Mouse (Mus musculus): ENCODE results near the gene Mcrip2. TPM values are rescaled to one million over a fixed set of nuclear protein-coding genes. Genes with fewer than 3 reads are reported as not detected.
A peak's percentile ranks its signal among the peaks of the same experiment; 100 is the strongest.

The Mcrip2 gene
- total RNA-seq, 2 experiments from 2014 or later: 85.3 to 117 TPM

DNA sequence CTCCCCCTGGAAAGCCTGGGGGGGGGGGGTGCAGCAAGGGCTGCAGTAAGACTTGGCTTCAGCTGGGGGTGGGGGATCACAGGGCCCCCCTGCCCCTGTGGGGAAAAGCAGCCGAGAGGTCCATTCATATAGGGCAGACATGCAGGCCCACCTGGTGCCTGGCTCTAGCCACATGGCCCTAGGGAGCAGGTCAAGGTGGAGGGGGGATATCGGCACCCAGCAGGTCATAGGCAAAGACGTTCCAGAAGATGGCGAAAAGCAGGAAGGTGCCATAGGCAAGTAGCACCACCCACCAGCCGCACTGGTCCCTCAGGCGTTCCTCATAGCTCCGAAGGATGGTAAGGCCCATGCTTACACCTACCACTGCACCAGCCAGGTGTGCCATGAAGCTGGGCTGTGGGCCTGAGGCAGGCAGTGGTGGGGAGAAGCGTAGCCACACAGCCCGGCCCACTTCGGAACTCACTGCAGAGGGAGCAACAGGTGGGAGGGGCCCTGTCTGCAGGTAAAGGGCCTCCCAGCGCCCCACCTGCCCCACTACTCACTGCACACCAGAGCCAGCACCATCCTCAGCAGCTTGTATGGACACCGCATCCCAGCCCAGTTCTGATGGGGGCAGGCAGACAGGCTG, 33.9 kb downstream of the Mcrip2 start:
- intact Hi-C loops (cut with DNase I): loop anchor here (5.0 kb wide), 1 partner anchor 33 kb away; the partner anchor contains the start of gene Mcrip2
- Histone ChIP-seq H3K4me3 (peak overlapping the region; percentile 95), H3K27ac (peak overlapping the region; percentile 99)
- DNase-seq: no peak
- TF ChIP-seq CTCF (IDR thresholded peaks at IDR 0.05): no peak

DNA sequence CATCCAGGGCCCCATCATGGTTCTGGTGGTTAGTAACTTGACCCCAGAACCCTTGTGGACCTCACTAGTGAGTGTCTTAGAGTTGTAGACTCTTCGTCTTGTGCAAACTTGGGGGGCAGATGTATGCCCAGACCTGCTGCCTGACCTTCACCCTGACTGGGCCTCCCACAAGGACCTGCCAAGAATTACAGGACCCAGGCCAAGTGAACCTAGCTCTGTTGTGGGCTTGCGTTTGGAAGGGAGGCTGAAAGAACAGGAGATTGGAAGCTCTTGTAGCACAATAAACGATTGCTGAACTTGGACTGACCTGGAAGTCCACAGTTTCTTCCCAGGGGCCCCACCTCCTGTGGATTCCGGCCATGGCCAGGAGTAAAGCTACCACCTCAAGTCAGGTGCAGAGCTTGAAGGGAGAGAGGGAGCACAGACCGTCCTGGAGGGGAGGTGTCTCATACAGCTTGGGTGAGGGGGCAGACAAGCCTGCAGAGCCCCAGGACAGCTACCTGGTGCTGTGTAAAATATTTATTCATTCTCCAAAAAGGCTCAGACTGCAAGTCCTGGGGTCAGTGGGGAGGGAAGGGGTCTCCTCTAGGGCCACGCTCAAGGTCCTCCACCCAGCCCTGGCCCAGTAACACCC, 34.5 kb downstream of the Mcrip2 start:
- Histone ChIP-seq H3K27ac (peak overlapping the region; percentile 99), H3K4me3 (peak overlapping the region; percentile 95)
- DNase-seq: peak; percentile 58
- intact Hi-C loops (cut with DNase I): loop anchor here (5.0 kb wide), 1 partner anchor 33 kb away; the partner anchor contains the start of gene Mcrip2
- no peak for TF ChIP-seq CTCF (IDR thresholded peaks at IDR 0.05)

DNA sequence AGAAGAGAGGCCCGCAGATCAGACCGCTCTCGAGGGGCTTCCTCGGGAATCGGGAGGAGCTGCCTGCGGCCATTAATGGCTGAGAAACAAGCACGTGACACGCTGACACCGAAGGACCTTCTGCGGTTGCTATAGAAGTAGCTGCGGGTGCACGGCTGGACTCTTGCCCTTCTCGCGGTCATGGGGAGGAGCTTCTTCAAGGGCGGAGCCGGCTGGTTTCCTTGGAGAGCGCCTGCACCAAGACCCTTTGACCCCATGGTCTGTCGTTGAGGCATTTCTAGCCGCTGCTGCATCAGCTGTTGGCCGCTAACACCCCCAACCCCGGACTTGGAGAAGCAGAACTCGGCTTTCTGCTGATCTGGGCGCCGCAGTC, 35.3 kb downstream of the Mcrip2 start, which contains the start of gene Stub1:
Gene Stub1, minus strand, starts transcription at position 114 of the 373 bp plus-strand sequence.
- intact Hi-C loops (cut with DNase I): loop anchor here (5.0 kb wide), 1 partner anchor 34 kb away; the partner anchor contains the start of gene Mcrip2
- DNase-seq: peak; percentile 97
- Histone ChIP-seq H3K4me3 (peak within 1 kb of the TSS; percentile 95), H3K27ac (peak within 1 kb of the TSS; percentile 99)
- no peak for TF ChIP-seq CTCF (IDR thresholded peaks at IDR 0.05)

DNA sequence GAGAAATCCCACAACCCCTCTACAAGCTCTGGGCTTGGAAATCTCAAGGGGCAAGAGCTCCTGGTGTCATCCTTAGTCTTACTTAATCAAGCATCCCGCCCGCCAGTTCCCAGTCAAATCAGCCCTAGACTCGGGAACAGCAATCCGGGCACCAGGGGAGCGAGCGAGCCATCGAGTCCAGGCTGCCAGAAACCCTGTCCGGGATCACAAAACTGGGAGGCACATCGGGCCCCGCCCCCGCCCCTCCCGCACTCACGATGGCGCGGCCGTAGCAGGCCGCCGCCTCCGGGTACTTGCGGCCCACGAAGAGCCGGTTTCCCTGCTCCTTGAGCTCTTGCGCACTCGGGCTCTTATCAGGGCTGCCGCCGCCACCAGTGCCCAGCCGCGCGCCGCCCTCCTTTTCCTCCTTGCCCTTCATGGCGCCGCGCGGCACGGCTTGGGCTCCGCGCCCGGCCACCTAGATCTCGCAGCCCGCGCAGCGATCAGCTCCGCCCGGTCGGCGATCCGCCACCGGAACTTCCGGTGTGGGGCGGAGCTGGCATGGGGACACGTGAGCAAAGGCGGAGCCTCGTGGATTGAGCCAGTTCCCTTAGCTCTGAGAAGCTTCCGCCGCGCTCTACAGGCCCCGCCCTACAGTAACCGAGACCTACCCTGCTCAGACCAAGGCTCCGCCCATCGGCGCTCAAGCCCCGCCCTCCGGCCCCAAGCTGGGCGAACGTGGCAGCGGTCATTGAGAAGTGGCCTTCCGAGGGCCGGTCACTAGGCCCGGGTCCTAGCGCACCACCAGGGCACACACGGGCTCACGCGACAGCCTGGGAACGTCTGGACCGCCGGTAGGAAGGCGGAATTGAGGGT, 35.9 kb downstream of the Mcrip2 start:
- intact Hi-C loops (cut with DNase I): loop anchor here (5.0 kb wide), 1 partner anchor 35 kb away; the partner anchor contains the start of gene Mcrip2
- peak; percentile 100 for DNase-seq
- TF ChIP-seq CTCF (IDR thresholded peaks at IDR 0.05): no peak; the same call in 1 of the 2 replicates
- Histone ChIP-seq H3K4me3 (peak overlapping the region; percentile 95), H3K27ac (peak overlapping the region; percentile 99)

DNA sequence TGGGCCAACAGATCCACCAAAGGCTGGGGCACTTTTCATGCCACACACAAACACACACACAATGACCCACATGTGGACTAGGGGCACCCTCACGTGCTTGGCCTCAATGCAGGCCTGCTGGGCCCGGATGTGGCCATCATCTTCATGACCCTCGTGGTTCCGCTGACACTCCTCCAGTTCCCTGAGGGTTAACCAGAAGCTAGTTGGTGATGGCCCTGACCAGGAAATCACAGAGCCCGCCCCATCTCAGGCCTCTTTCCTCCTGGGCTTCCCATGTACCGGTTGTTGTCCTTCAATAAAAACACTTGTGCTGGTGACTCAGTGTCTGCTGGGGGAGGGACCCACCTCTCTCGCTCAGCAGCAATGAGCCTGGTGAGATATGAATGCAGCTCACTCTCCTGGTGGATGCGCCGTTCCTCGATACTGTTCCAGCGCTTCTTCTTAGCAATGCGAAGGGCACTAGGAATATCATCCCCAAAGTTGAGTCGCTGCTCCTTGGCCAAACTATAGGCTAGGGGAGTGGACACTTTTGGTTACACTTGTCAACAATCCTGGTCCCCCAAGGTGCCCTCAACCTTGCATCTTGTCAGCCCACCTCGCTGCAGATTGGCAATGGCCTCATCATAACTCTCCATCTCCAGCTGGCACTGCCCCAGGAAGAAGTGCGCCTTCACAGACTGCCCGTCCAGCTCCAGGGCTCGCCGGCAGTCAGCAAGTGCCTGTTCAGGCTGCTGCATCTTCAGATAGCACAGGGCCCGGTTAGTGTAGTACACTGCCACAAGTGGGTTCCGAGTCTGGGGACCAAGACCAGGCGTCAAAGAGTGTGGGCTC, 36.9 kb downstream of the Mcrip2 start:
- intact Hi-C loops (cut with DNase I): loop anchor here (5.0 kb wide), 1 partner anchor 36 kb away; the partner anchor contains the start of gene Mcrip2
- peak; percentile 65 for DNase-seq
- TF ChIP-seq CTCF (IDR thresholded peaks at IDR 0.05): no peak
- H3K27ac ChIP-seq: peak overlapping the region; percentile 99
- H3K4me3 ChIP-seq: peak overlapping the region; percentile 95

DNA sequence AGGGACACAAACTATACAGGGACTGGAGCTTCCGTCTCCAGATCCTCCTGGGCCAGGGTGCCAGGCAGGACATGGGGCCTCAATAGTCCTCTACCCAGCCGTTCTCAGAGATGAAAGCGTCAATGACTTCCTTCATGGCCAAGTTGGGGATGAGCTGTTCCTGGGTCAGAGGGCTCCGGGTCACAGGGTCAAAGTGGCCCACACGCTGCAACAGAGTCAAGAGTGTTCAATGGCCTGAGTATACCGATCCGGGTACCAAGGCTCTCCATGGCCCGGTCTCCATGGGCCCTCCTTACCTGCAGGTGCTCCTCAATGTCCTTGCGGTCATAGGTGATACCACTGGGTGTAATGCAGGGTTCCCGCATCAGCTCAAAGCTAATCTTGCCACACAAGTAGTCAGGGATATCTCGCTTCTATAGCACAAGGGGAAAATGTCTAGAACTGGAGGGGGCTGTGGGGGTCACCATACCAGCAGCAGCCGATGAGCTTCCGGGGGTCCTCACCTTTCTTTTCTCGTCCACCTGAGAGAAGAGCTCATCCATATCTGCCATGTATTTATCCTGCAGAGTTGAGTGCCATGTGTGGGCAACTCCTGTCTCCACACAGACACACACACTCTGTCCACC, 37.6 kb downstream of the Mcrip2 start:
- intact Hi-C loops (cut with DNase I): loop anchor here (5.0 kb wide), 1 partner anchor 36 kb away; the partner anchor contains the start of gene Mcrip2
- H3K27ac ChIP-seq: peak overlapping the region; percentile 99; the same call in 1 of the 2 replicates
- peak; percentile 21 for DNase-seq
- peak overlapping the region; percentile 95 for H3K4me3 ChIP-seq
- TF ChIP-seq CTCF (IDR thresholded peaks at IDR 0.05): no peak

DNA sequence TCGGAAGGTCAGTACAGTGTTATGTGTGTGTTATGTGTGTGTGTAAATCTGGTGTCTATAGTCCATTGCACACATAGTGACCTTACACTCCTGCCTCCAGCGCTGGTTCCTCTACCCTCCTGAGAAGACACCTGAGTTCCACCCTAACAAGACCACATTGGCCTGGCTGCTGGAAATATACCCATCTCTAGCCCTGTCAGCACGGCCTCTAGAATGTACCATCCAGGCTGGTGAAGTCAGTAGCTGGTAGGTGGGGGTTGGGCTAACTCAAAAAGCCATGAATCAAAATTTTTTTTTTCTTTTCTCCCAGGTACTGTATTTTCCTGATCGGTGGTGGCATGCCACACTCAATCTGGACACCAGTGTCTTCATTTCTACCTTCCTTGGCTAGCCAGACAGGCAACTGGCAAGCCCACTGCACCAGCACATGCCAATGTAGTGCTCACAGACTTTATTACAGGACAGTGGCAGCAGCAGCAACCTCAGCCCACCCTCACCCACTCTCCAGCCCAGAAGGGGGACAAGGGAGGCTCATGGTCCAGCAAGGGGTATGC, 38.3 kb downstream of the Mcrip2 start:
- intact Hi-C loops (cut with DNase I): loop anchor here (5.0 kb wide), 1 partner anchor 37 kb away; the partner anchor contains the start of gene Mcrip2
- Histone ChIP-seq H3K27ac (no peak overlapping the region), H3K4me3 (no peak overlapping the region)
- DNase-seq: peak; percentile 15
- no peak for TF ChIP-seq CTCF (IDR thresholded peaks at IDR 0.05)

DNA sequence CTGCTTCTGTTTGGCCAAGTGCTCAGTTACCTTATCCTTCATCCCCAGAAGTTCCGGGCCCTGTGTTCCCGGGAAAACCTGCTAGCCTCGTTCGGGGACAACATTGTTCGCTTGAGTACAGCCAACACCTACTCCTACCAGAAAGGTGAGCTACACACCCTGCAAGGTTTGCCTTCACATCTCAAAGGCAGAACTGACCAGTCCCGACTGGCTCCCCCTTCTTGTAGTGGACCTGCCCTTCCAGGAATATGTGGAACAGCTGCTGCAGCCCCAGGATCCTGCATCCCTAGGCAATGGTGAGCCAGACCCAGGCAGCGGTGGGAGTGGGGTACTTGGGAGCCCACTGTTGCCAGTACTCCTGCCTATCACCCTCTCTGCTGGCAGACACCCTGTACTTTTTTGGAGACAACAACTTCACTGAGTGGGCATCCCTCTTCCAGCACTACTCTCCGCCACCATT, 39.0 kb downstream of the Mcrip2 start:
- DNase-seq: peak; percentile 24
- TF ChIP-seq CTCF (IDR thresholded peaks at IDR 0.05): no peak
- H3K4me3 ChIP-seq: peak overlapping the region; percentile 71
- H3K27ac ChIP-seq: peak overlapping the region; percentile 83
- intact Hi-C loops (cut with DNase I): loop anchor here (5.0 kb wide), 1 partner anchor 38 kb away; the partner anchor contains the start of gene Mcrip2

DNA sequence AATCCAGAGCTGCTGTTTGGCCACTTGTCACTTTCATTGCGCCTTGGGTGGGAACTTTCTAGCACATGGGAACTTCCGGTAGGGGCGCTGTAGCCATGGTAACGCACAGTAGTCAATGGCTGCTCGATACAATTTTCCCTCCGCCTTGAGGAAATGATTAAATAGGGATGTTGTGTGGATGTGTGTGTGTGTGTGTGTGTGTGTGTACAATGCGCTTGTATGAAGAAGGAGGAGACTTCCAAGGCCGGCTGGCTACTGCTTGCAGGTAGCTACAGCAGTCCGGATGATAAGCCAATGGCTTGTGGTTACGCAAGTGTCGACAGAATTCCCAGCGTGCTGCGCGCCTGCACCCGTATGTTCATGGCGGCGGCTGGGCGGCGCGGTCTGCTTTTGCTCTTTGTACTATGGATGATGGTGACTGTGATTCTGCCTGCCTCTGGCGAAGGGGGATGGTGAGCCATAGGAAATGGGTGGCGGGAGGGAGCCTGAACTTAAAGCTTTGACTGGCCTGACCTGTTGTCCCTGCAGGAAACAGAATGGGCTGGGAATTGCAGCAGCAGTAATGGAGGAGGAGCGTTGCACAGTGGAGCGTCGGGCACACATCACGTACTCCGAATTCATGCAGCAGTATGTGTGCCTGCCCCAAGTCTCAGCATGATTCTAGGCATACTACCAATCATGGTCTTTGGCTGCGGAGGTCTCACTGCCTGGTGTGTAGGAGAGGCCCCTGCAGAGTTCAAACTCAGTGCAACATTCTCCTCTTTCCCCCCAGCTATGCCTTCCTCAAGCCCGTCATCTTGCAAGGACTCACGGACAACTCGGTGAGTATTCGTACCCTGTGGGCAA, 39.6 kb downstream of the Mcrip2 start, which contains the start of gene Jmjd8:
Gene Jmjd8, plus strand, starts transcription at position 156 of the 846 bp plus-strand sequence.
- peak; percentile 84 for DNase-seq
- intact Hi-C loops (cut with DNase I): no loop called here
- Histone ChIP-seq H3K4me3 (peak within 1 kb of the TSS; percentile 71), H3K27ac (peak within 1 kb of the TSS; percentile 83)
- peak; percentile 45 for TF ChIP-seq CTCF (IDR thresholded peaks at IDR 0.05)

DNA sequence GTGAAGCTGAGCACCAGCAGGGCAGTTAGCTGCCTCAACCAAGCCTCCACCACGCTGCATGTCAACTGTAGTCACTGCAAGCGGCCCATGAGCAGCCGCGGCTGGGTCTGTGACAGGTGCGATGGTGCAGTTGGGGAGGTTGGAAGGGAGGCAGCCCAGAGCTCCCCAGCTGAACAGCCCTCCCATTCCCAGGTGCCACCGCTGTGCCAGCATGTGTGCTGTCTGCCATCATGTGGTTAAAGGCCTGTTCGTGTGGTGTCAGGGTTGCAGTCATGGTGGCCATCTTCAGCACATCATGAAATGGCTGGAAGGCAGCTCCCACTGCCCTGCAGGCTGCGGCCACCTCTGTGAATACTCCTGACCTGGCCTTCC, 40.4 kb downstream of the Mcrip2 start:
- Histone ChIP-seq H3K27ac (peak overlapping the region; percentile 83), H3K4me3 (peak overlapping the region; percentile 71)
- no peak for TF ChIP-seq CTCF (IDR thresholded peaks at IDR 0.05)
- intact Hi-C loops (cut with DNase I): no loop called here
- DNase-seq: no peak

Data from gastrocnemius, adult 2 months (tissue).